Mouse (Mus musculus) MEL (cell line): ENCODE measurements around the gene Ptgr2. TPM values are rescaled to one million over a fixed set of nuclear protein-coding genes. Genes with fewer than 3 reads are reported as not detected.

ENCODE experiments used
- DNase-seq: peaks from one replicate; pipeline ENCODE4 v3.0.0; 2011; ENCODE audit warnings: low read depth, low spot score
- H3K27ac ChIP-seq: 2 replicates; pipeline ENCODE4 v1.5.1; 2012; ENCODE audit warnings: low read depth, mild to moderate bottlenecking, control low read depth, low read length, moderate library complexity; ENCODE audit not compliant: control insufficient read depth
- H3K27me3 ChIP-seq, 2 experiments: fragments of 150-350 bp in 1 of 2; sonication (generic) in 1 of 2; 2 replicates each; pipeline ENCODE4 v1.6.1; 2012; ENCODE audit warnings: low read length in 2 of 2, mild to moderate bottlenecking in 2 of 2, improper control_type of control experiment in 1 of 2, moderate library complexity in 1 of 2; ENCODE audit not compliant: insufficient read depth in 2 of 2, control insufficient read depth in 1 of 2
- H3K36me3 ChIP-seq, 2 experiments: 2 replicates each; pipeline ENCODE4 v1.6.1; 2012 to 2014; ENCODE audit warnings: low read length in 2 of 2, improper control_type of control experiment in 1 of 2, inconsistent platforms in 1 of 2, mild to moderate bottlenecking in 1 of 2; ENCODE audit not compliant: insufficient read depth in 2 of 2, control insufficient read depth in 1 of 2
- H3K4me1 ChIP-seq, 2 experiments: fragments of 150-350 bp in 1 of 2; sonication (generic) in 1 of 2; 2 replicates each; pipeline ENCODE4 v1.6.1; 2012; ENCODE audit warnings: low read length in 2 of 2, improper control_type of control experiment in 1 of 2, mild to moderate bottlenecking in 1 of 2; ENCODE audit not compliant: insufficient read depth in 2 of 2, control insufficient read depth in 1 of 2
- H3K4me3 ChIP-seq, 2 experiments: fragments of 150-350 bp in 1 of 2; sonication (generic) in 1 of 2; 2 replicates each; pipeline ENCODE4 v1.5.1; 2012; ENCODE audit warnings: low read depth in 2 of 2, low read length in 2 of 2, mild to moderate bottlenecking in 2 of 2, moderate library complexity in 2 of 2, control low read depth in 1 of 2, improper control_type of control experiment in 1 of 2; ENCODE audit not compliant: control insufficient read depth in 1 of 2, insufficient read depth in 1 of 2
- H3K79me2 ChIP-seq: 2 replicates; pipeline ENCODE4 v1.6.1; 2012; ENCODE audit warnings: mild to moderate bottlenecking, low read length, moderate library complexity; ENCODE audit not compliant: control insufficient read depth, poor library complexity, insufficient read depth
- H3K9ac ChIP-seq: 2 replicates; pipeline ENCODE4 v1.6.1; 2012; ENCODE audit warnings: low read depth, mild to moderate bottlenecking, control low read depth, low read length, moderate library complexity; ENCODE audit not compliant: control insufficient read depth, poor library complexity, severe bottlenecking
- H3K9me3 ChIP-seq: fragments of 150-350 bp; sonication (generic); replicated peaks from 2 replicates; pipeline ENCODE4 v1.6.1; 2012; ENCODE audit warnings: mild to moderate bottlenecking, low read length, improper control_type of control experiment, moderate library complexity; ENCODE audit not compliant: insufficient read depth
- CHD2 ChIP-seq: IDR thresholded peaks from 2 replicates; pipeline ENCODE4 v1.6.1; 2011; ENCODE audit warnings: low read length, improper control_type of control experiment
- E2F4 ChIP-seq: IDR thresholded peaks from 2 replicates; pipeline ENCODE4 v1.6.1; 2011; ENCODE audit warnings: low read depth, low read length, improper control_type of control experiment, borderline replicate concordance
- ELF1 ChIP-seq: IDR thresholded peaks from 2 replicates; pipeline ENCODE4 v1.6.1; 2014; ENCODE audit warnings: low read depth, mild to moderate bottlenecking, inconsistent platforms, low read length, improper control_type of control experiment, moderate library complexity
- MAX ChIP-seq: IDR thresholded peaks from 2 replicates; pipeline ENCODE4 v1.6.1; 2011; ENCODE audit warnings: low read length, improper control_type of control experiment
- MEF2A ChIP-seq: IDR thresholded peaks from 2 replicates; pipeline ENCODE4 v1.6.1; 2014; ENCODE audit warnings: low read depth, mild to moderate bottlenecking, inconsistent platforms, low read length, improper control_type of control experiment; ENCODE audit not compliant: poor library complexity, insufficient replicate concordance, severe bottlenecking; ENCODE audit errors: extremely low read depth
- MYC ChIP-seq: IDR thresholded peaks from 2 replicates; pipeline ENCODE4 v1.6.1; 2011; ENCODE audit warnings: low read depth, mild to moderate bottlenecking, low read length, improper control_type of control experiment, moderate library complexity
- SIN3A ChIP-seq: IDR thresholded peaks from 2 replicates; pipeline ENCODE4 v1.6.1; 2012; ENCODE audit warnings: low read length, improper control_type of control experiment, inconsistent platforms
- SMC3 ChIP-seq: IDR thresholded peaks from 2 replicates; pipeline ENCODE4 v1.6.1; 2011; ENCODE audit warnings: low read depth, low read length, improper control_type of control experiment
- TCF12 ChIP-seq: IDR thresholded peaks from 2 replicates; pipeline ENCODE4 v1.6.1; 2014; ENCODE audit warnings: low read depth, mild to moderate bottlenecking, inconsistent platforms, low read length, improper control_type of control experiment, moderate library complexity
- USF2 ChIP-seq, 2 experiments: IDR thresholded peaks; 2 replicates each; pipeline ENCODE4 v1.6.1; 2011 to 2012; ENCODE audit warnings: improper control_type of control experiment in 2 of 2, low read length in 2 of 2, borderline replicate concordance in 1 of 2, inconsistent platforms in 1 of 2, low read depth in 1 of 2, mild to moderate bottlenecking in 1 of 2; ENCODE audit not compliant: insufficient read depth in 1 of 2
- ZNF384 ChIP-seq: IDR thresholded peaks from 2 replicates; pipeline ENCODE4 v1.6.1; 2012; ENCODE audit warnings: low read depth, mild to moderate bottlenecking, inconsistent platforms, low read length, improper control_type of control experiment
- polyA plus RNA-seq, 2 experiments: library from polyadenylated mRNA; stranded (reverse) in 1 of 2; unstranded in 1 of 2; fragments of >175 nt in 1 of 2; fragments of >200 nt in 1 of 2; gene quantifications; 2 replicates each; pipeline versions ENCODE4 v1.2.1 to v1.2.4; 2012; ENCODE audit warnings: low replicate concordance in 2 of 2, low read depth in 1 of 2; ENCODE audit not compliant: insufficient read length in 2 of 2, insufficient read depth in 1 of 2, missing spikeins in 1 of 2
- total RNA-seq: library from RNA; depleted of rRNA; stranded (reverse); fragments of 300-350 nt; gene quantifications from 2 replicates; pipeline ENCODE4 v1.2.3, GENCODE M21; 2012; rRNA removed

The Ptgr2 gene
- total and polyA plus RNA-seq, 3 experiments, result 33.0 to 35.9 TPM; not detected in 1

DNA sequence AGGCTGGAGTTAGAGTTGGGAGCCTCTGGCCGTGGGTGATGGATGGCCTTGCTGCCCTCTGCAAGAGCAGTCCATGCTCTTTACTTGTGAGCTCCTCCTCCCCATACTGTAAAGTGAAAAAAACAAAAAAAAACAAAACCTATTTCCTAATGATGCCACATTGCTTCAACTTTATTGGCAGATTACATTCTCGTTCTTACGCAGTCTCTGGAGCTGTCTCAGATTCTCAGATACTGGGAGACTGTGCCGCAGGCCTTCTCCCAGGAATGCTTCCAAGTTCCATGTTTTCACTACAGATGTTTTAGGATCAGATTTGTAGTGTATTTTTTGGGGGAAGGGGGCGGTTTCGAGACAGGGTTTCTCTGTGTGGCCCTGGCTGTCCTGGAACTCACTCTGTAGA is 80.1 kb downstream of the Ptgr2 start:
- no peaks in the 10 kb centered on the region for H3K27me3 ChIP-seq
- H3K9ac ChIP-seq, result no peak overlapping the region
- no peak overlapping the region for H3K4me3 ChIP-seq
- H3K9me3 ChIP-seq, result no peaks in the 10 kb centered on the region
- H3K79me2 ChIP-seq, result peaks cover 33% of the 10 kb centered on the region
- peaks cover 4 to 10% of the 10 kb centered on the region in 2 experiments for H3K4me1 ChIP-seq
- DNase-seq, result no peak
- no peak overlapping the region for H3K27ac ChIP-seq
- peaks cover 3 to 21% of the 10 kb centered on the region in 2 experiments for H3K36me3 ChIP-seq
- TF ChIP-seq MEF2A (no peak), SMC3 (no peak), SIN3A (no peak), MAX (no peak), MYC (no peak), TCF12 (no peak), E2F4 (no peak), USF2 (IDR thresholded peaks at IDR 0.05; ENCODE audit: borderline replicate concordance in 1 of 2, insufficient read depth in 1 of 2, low read depth in 1 of 2, low read length in 2 of 2) (no peak), ELF1 (no peak), CHD2 (no peak), ZNF384 (no peak)
- TF ChIP-seq, all 39 proteins: peak for 0

Other genes with a start within 250 kb of the Ptgr2 start
- 0.08 TPM in 1 of 2 replicates, not detected in the other for gene Acot4, start 246.9 kb upstream of the Ptgr2 start, total RNA-seq
- gene Acot4, start 246.9 kb upstream of the Ptgr2 start, polyA plus RNA-seq, result under 1 TPM in 1 of 2 experiments, not detected in 1; 0.08 TPM
- not detected in 2 replicates for gene Gm49366, start 246.3 kb upstream of the Ptgr2 start, total RNA-seq
- gene Gm49366, start 246.3 kb upstream of the Ptgr2 start, polyA plus RNA-seq, result not detected
- gene Acot3, start 233.1 kb upstream of the Ptgr2 start, total RNA-seq, result not detected in 2 replicates
- gene Acot3, start 233.1 kb upstream of the Ptgr2 start, polyA plus RNA-seq, result not detected
- gene Acot5, start 215.9 kb upstream of the Ptgr2 start, total RNA-seq, result not detected in 2 replicates
- gene Acot5, start 215.9 kb upstream of the Ptgr2 start, polyA plus RNA-seq, result not detected
- 2.7 and 3.2 TPM in 2 replicates for gene Acot6, start 184.6 kb upstream of the Ptgr2 start, total RNA-seq
- gene Acot6, start 184.6 kb upstream of the Ptgr2 start, polyA plus RNA-seq, result 1 to 10 TPM in 1 of 2 experiments, not detected in 1; 3.3 TPM
- gene Dnal1, start 170.9 kb upstream of the Ptgr2 start, total RNA-seq, result 0.98 and 1.3 TPM in 2 replicates
- gene Dnal1, start 170.9 kb upstream of the Ptgr2 start, polyA plus RNA-seq, result 1 to 10 TPM in 1 of 2 experiments, not detected in 1; 1.7 TPM
- gene Pnma1, start 136.7 kb upstream of the Ptgr2 start, total RNA-seq, result 0.10 and 0.31 TPM in 2 replicates
- gene Pnma1, start 136.7 kb upstream of the Ptgr2 start, polyA plus RNA-seq, result under 1 TPM in 1 of 2 experiments, not detected in 1; 0.46 TPM
- 7.7 TPM in 2 replicates for gene Elmsan1, start 66.4 kb upstream of the Ptgr2 start, total RNA-seq
- 10 to 100 TPM in 1 of 2 experiments, not detected in 1; 25.3 TPM for gene Elmsan1, start 66.4 kb upstream of the Ptgr2 start, polyA plus RNA-seq
- gene Zfp410, start 31.6 kb downstream of the Ptgr2 start, total RNA-seq, result 45.5 and 45.7 TPM in 2 replicates
- gene Zfp410, start 31.6 kb downstream of the Ptgr2 start, polyA plus RNA-seq, result 100 to 1,000 TPM; 182 to 189 TPM
- gene Coq6, start 76.4 kb downstream of the Ptgr2 start, total RNA-seq, result 33.4 and 35.2 TPM in 2 replicates
- gene Coq6, start 76.4 kb downstream of the Ptgr2 start, polyA plus RNA-seq, result 10 to 100 TPM in 1 of 2 experiments, not detected in 1; 47.1 TPM
- 0.46 and 0.85 TPM in 2 replicates for gene Fam161b, start 76.6 kb downstream of the Ptgr2 start, total RNA-seq
- gene Fam161b, start 76.6 kb downstream of the Ptgr2 start, polyA plus RNA-seq, result 1 to 10 TPM in 1 of 2 experiments, not detected in 1; 1.1 TPM
- gene Entpd5, start 123.8 kb downstream of the Ptgr2 start, total RNA-seq, result 5.7 and 8.7 TPM in 2 replicates
- 10 to 100 TPM in 1 of 2 experiments, not detected in 1; 12.8 TPM for gene Entpd5, start 123.8 kb downstream of the Ptgr2 start, polyA plus RNA-seq
- 0.69 and 0.81 TPM in 2 replicates for gene Bbof1, start 123.8 kb downstream of the Ptgr2 start, total RNA-seq
- gene Bbof1, start 123.8 kb downstream of the Ptgr2 start, polyA plus RNA-seq, result 1 to 10 TPM in 1 of 2 experiments, not detected in 1; 1.3 TPM
- gene Rnf113a2, start 132.0 kb downstream of the Ptgr2 start, total RNA-seq, result 0.15 TPM in 1 of 2 replicates, not detected in the other
- gene Rnf113a2, start 132.0 kb downstream of the Ptgr2 start, polyA plus RNA-seq, result under 1 TPM in 1 of 2 experiments, not detected in 1; 0.10 TPM
- gene Aldh6a1, start 165.8 kb downstream of the Ptgr2 start, total RNA-seq, result 1.0 and 1.4 TPM in 2 replicates
- gene Aldh6a1, start 165.8 kb downstream of the Ptgr2 start, polyA plus RNA-seq, result 1 to 10 TPM in 1 of 2 experiments, not detected in 1; 2.9 TPM
- gene Lin52, start 166.2 kb downstream of the Ptgr2 start, total RNA-seq, result 4.9 and 6.7 TPM in 2 replicates
- 1 to 10 TPM in 1 of 2 experiments, not detected in 1; 7.7 TPM for gene Lin52, start 166.2 kb downstream of the Ptgr2 start, polyA plus RNA-seq